Mouse (Mus musculus) hindbrain, embryonic 12.5 days (tissue): ENCODE measurements around the gene Nkx2-5. TPM values are rescaled to one million over a fixed set of nuclear protein-coding genes. Genes with fewer than 3 reads are reported as not detected.

ENCODE experiments used
- ATAC-seq: fragments of 200-750 bp; cut with Nextera tagmentation; 2 replicates; pipeline ENCODE4 v1.8.0; 2017; ENCODE audit warnings: moderate TSS enrichment; ENCODE audit not compliant: low FRiP score
- H3K27ac ChIP-seq: fragments of 300-500 bp; sonication (generic); 2 replicates; pipeline ENCODE4 v1.5.1; 2016; ENCODE audit warnings: mild to moderate bottlenecking
- H3K27me3 ChIP-seq: fragments of 300-500 bp; sonication (generic); 2 replicates; pipeline ENCODE4 v1.6.1; 2016; ENCODE audit warnings: mild to moderate bottlenecking
- H3K36me3 ChIP-seq: fragments of 300-500 bp; sonication (generic); 2 replicates; pipeline ENCODE4 v1.6.1; 2016; ENCODE audit warnings: mild to moderate bottlenecking
- H3K4me1 ChIP-seq: fragments of 300-500 bp; sonication (generic); 2 replicates; pipeline ENCODE4 v1.6.1; 2016
- H3K4me2 ChIP-seq: fragments of 300-500 bp; sonication (generic); replicated peaks from 2 replicates; pipeline ENCODE4 v1.6.1; 2016; ENCODE audit warnings: mild to moderate bottlenecking
- H3K4me3 ChIP-seq: fragments of 300-500 bp; sonication (generic); 2 replicates; pipeline ENCODE4 v1.5.1; 2016; ENCODE audit warnings: mild to moderate bottlenecking
- H3K9ac ChIP-seq: fragments of 300-500 bp; sonication (generic); 2 replicates; pipeline ENCODE4 v1.6.1; 2016; ENCODE audit warnings: mild to moderate bottlenecking, moderate library complexity
- H3K9me3 ChIP-seq: fragments of 300-500 bp; sonication (generic); replicated peaks from 2 replicates; pipeline ENCODE4 v1.6.1; 2016; ENCODE audit warnings: mild to moderate bottlenecking
- WGBS: fragments of 180-500 bp; shearing (Covaris S2); methylation state at CpG from one replicate; pipeline ENCODE4 v1.1.7; 2016; 5-methylcytosine and 5-hydroxymethylcytosine counted together
- polyA plus RNA-seq: library from polyadenylated mRNA; unstranded; fragments of >200 nt; fragmentation: Nextera tagmentation; extraction: Ambion mirVana; gene quantifications from 2 replicates; pipeline ENCODE4 v1.2.1, GENCODE M21; 2016

The Nkx2-5 gene
- polyA plus RNA-seq: not detected in 2 replicates

- Histone ChIP-seq H3K4me2 (no peak within 1 kb of the TSS), H3K36me3 (no peaks in the 10 kb centered on the region), H3K9me3 (no peaks in the 10 kb centered on the region), H3K27ac (no peak within 1 kb of the TSS), H3K4me1 (peaks cover 14% of the 10 kb centered on the region), H3K9ac (no peak within 1 kb of the TSS), H3K4me3 (no peak within 1 kb of the TSS), H3K27me3 (peaks cover 90% of the 10 kb centered on the region)
- WGBS: 8% methylated on average over 5 of the region's 5 CpGs
- no peak for ATAC-seq
These were observed at the start of gene Nkx2-5 for GRCm38 (mm10) chr17:26844909-26845148. Gene Nkx2-5 (minus strand): TSS chr17:26845009.

GRCm38 (mm10) chr17:26894342-26894741 lies 49.5 kb upstream of the Nkx2-5 start:
- H3K9me3 ChIP-seq: no peaks in the 10 kb centered on the region
- H3K27ac ChIP-seq: no peak overlapping the region
- H3K36me3 ChIP-seq: no peaks in the 10 kb centered on the region
- H3K27me3 ChIP-seq: peaks cover 18% of the 10 kb centered on the region
- no peak overlapping the region for H3K4me3 ChIP-seq
- H3K4me2 ChIP-seq: no peak overlapping the region
- WGBS: 75% methylated on average over 6 of the region's 6 CpGs
- H3K4me1 ChIP-seq: peaks cover 21% of the 10 kb centered on the region
- ATAC-seq: no peak
- H3K9ac ChIP-seq: no peak overlapping the region

GRCm38 (mm10) chr17:26893492-26893891 lies 48.7 kb upstream of the Nkx2-5 start:
- Histone ChIP-seq H3K27ac (no peak overlapping the region), H3K9me3 (no peaks in the 10 kb centered on the region), H3K9ac (no peak overlapping the region), H3K4me1 (peaks cover 21% of the 10 kb centered on the region), H3K4me2 (no peak overlapping the region), H3K4me3 (no peak overlapping the region), H3K27me3 (peaks cover 18% of the 10 kb centered on the region), H3K36me3 (no peaks in the 10 kb centered on the region)
- WGBS: 59% methylated on average over 6 of the region's 6 CpGs
- no peak for ATAC-seq

GRCm38 (mm10) chr17:26892635-26893375 lies 48.0 kb upstream of the Nkx2-5 start:
- Histone ChIP-seq H3K4me2 (0 out of 2 replicates have a peak overlapping the region, but pooled peaks have one; percentile 15), H3K9me3 (no peaks in the 10 kb centered on the region), H3K27me3 (peaks cover 15% of the 10 kb centered on the region), H3K4me3 (no peak overlapping the region), H3K9ac (peak overlapping the region; percentile 3), H3K36me3 (no peaks in the 10 kb centered on the region), H3K4me1 (peaks cover 21% of the 10 kb centered on the region), H3K27ac (0 out of 2 replicates have a peak overlapping the region, but pooled peaks have one; percentile 17)
- ATAC-seq: peak; percentile 50; the same call in 1 of the 2 replicates
- 39% methylated on average over 16 of the region's 16 CpGs for WGBS

GRCm38 (mm10) chr17:26887926-26888325 lies 43.1 kb upstream of the Nkx2-5 start:
- Histone ChIP-seq H3K27me3 (peaks cover 20% of the 10 kb centered on the region), H3K4me1 (peaks cover 22% of the 10 kb centered on the region), H3K36me3 (no peaks in the 10 kb centered on the region), H3K4me2 (no peak overlapping the region), H3K27ac (no peak overlapping the region), H3K9ac (no peak overlapping the region), H3K4me3 (no peak overlapping the region), H3K9me3 (no peaks in the 10 kb centered on the region)
- 34% methylated on average over 3 of the region's 3 CpGs for whole genome bisulfite sequencing
- no peak for ATAC-seq

- peaks cover 15% of the 10 kb centered on the region for H3K4me1 ChIP-seq
- peak; percentile 78 for ATAC-seq
- peak overlapping the region; percentile 20 for H3K4me3 ChIP-seq
- H3K9me3 ChIP-seq: no peaks in the 10 kb centered on the region
- peaks cover 20% of the 10 kb centered on the region for H3K27me3 ChIP-seq
- H3K9ac ChIP-seq: no peak overlapping the region; the same call in 1 of the 2 replicates
- H3K4me2 ChIP-seq: peak overlapping the region; percentile 47
- H3K27ac ChIP-seq: no peak overlapping the region
- no peaks in the 10 kb centered on the region for H3K36me3 ChIP-seq
- 13% methylated on average over 30 of the region's 30 CpGs for WGBS
These were observed 41.4 kb upstream of the Nkx2-5 start for GRCm38 (mm10) chr17:26886047-26886749.

GRCm38 (mm10) chr17:26884995-26885926 lies 40.5 kb upstream of the Nkx2-5 start:
- H3K36me3 ChIP-seq: no peaks in the 10 kb centered on the region
- H3K27ac ChIP-seq: no peak overlapping the region
- H3K9me3 ChIP-seq: no peaks in the 10 kb centered on the region
- H3K9ac ChIP-seq: peak overlapping the region; percentile 37; the same call in 1 of the 2 replicates
- peak overlapping the region; percentile 20 for H3K4me3 ChIP-seq
- no peak for ATAC-seq
- H3K4me2 ChIP-seq: peak overlapping the region; percentile 47
- peaks cover 15% of the 10 kb centered on the region for H3K4me1 ChIP-seq
- 23% methylated on average over 25 of the region's 25 CpGs for WGBS
- H3K27me3 ChIP-seq: peaks cover 20% of the 10 kb centered on the region

GRCm38 (mm10) chr17:26883585-26883984 lies 38.8 kb upstream of the Nkx2-5 start:
- no peaks in the 10 kb centered on the region for H3K36me3 ChIP-seq
- no peak for ATAC-seq
- H3K27me3 ChIP-seq: peaks cover 20% of the 10 kb centered on the region
- H3K4me2 ChIP-seq: no peak overlapping the region
- no peak overlapping the region for H3K4me3 ChIP-seq
- 88% methylated on average over 6 of the region's 6 CpGs for WGBS
- no peak overlapping the region for H3K9ac ChIP-seq
- no peak overlapping the region for H3K27ac ChIP-seq
- H3K4me1 ChIP-seq: peaks cover 15% of the 10 kb centered on the region
- H3K9me3 ChIP-seq: no peaks in the 10 kb centered on the region

- peaks cover 15% of the 10 kb centered on the region for H3K4me1 ChIP-seq
- 80% methylated on average over 1 of the region's 1 CpGs for WGBS
- ATAC-seq: no peak
- no peak overlapping the region for H3K4me3 ChIP-seq
- no peak overlapping the region for H3K9ac ChIP-seq
- peaks cover 20% of the 10 kb centered on the region for H3K27me3 ChIP-seq
- no peak overlapping the region for H3K4me2 ChIP-seq
- no peak overlapping the region for H3K27ac ChIP-seq
- H3K36me3 ChIP-seq: no peaks in the 10 kb centered on the region
- no peaks in the 10 kb centered on the region for H3K9me3 ChIP-seq
These were observed 37.9 kb upstream of the Nkx2-5 start for GRCm38 (mm10) chr17:26882706-26883105.

GRCm38 (mm10) chr17:26879235-26879634 lies 34.4 kb upstream of the Nkx2-5 start:
- Histone ChIP-seq H3K4me1 (no peaks in the 10 kb centered on the region; the same call in 1 of the 2 replicates), H3K9me3 (no peaks in the 10 kb centered on the region), H3K4me2 (no peak overlapping the region), H3K36me3 (no peaks in the 10 kb centered on the region), H3K27me3 (0 out of 2 replicates have a peak, but pooled peaks cover 4% of the 10 kb centered on the region), H3K27ac (no peak overlapping the region), H3K9ac (no peak overlapping the region), H3K4me3 (no peak overlapping the region)
- WGBS: 88% methylated on average over 6 of the region's 6 CpGs
- ATAC-seq: no peak

- Histone ChIP-seq H3K27ac (no peak overlapping the region), H3K9me3 (no peaks in the 10 kb centered on the region), H3K36me3 (no peaks in the 10 kb centered on the region), H3K4me2 (no peak overlapping the region), H3K4me1 (no peaks in the 10 kb centered on the region), H3K27me3 (no peaks in the 10 kb centered on the region), H3K9ac (no peak overlapping the region), H3K4me3 (no peak overlapping the region)
- no peak for ATAC-seq
- 81% methylated on average over 7 of the region's 7 CpGs for WGBS
These were observed 33.1 kb upstream of the Nkx2-5 start for GRCm38 (mm10) chr17:26877927-26878326.

GRCm38 (mm10) chr17:26874542-26874941 lies 29.7 kb upstream of the Nkx2-5 start:
- no peak for ATAC-seq
- Histone ChIP-seq H3K9me3 (no peaks in the 10 kb centered on the region), H3K27ac (no peak overlapping the region), H3K4me2 (no peak overlapping the region), H3K9ac (no peak overlapping the region), H3K4me1 (no peaks in the 10 kb centered on the region), H3K36me3 (no peaks in the 10 kb centered on the region), H3K4me3 (no peak overlapping the region), H3K27me3 (no peaks in the 10 kb centered on the region)
- WGBS: 72% methylated on average over 11 of the region's 11 CpGs
